28 mouse cellular contexts compared by ENCODE assay signal in the genomic region with DNA sequence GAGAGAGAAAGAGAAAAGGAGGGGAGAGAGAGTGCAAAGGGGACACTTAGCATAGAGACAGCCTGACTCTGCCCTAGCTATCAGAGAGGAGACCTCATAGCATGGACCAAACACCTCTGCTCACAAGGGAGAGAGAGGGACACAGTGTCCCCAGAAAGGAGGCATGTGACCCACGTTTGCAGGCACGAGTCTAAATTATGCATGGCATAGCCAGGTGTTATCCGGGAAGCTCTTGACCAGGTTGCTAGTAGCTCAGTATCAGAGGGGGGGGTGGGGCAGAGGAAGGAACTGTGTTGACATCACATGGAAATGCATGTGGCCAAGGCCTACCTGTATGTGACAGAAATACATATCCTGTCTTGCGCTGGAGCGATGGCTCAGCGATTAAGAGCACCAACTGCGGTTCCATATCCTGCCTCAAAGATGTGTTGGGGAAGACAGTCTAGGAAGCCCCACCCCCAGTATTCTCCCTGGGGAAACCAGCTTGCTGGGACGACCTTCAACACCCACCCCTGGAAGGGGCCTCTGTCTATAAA.
DNase-seq lines count a peak whose midpoint lies in the region; ATAC-seq and TF ChIP-seq lines count a peak whose summit lies in the region.
"Had no signal": no experiment of that assay in that cellular context is flagged by ENCODE, and none has a peak within 500 bp of the region (broad histone marks: within the 10 kb centered on the region; RNA-seq: fewer than 3 reads in every experiment).

No protein-coding gene starts in this region.

- in situ Hi-C loops in CH12.LX (cut with MboI; ENCODE audit: low pct_ligation_motif_present, low pct_unique_long_range_greater_than_20kb, low sequenced_read_pairs) = no loop called here

- H3K36me3 ChIP-seq in forebrain, embryonic 14.5 days (ENCODE audit: control insufficient read depth, insufficient read depth, low read length) = no peaks in the 10 kb centered on the region
- no peaks in the 10 kb centered on the region for H3K36me3 ChIP-seq in forebrain, embryonic 15.5 days
- no peaks in the 10 kb centered on the region for H3K36me3 ChIP-seq in CH12.LX (replicated peaks in 1 of 2; ENCODE audit: control insufficient read depth in 1 of 2, insufficient read depth in 1 of 2, low read length in 1 of 2)
- no peaks in the 10 kb centered on the region for H3K36me3 ChIP-seq in splenic B cell, adult 2 months (ENCODE audit: control insufficient read depth, insufficient read depth, low read length, poor library complexity, severe bottlenecking)
- H3K36me3 ChIP-seq: embryonic facial prominence, embryonic 15.5 days; forebrain, embryonic 12.5 days; heart, embryonic 10.5 days; limb, embryonic 13.5 days; lung, embryonic 15.5 days; midbrain, embryonic 13.5 days; neural tube, embryonic 15.5 days had no signal

- DNase-seq in forebrain, embryonic 14.5 days (ENCODE audit: low spot score) = no peak
- peak; percentile 15 for DNase-seq in kidney, adult 11 months
- DNase-seq in kidney, postnatal 14 days = no peak
- DNase-seq in CH12.LX (ENCODE audit: extremely low read depth) = peak; percentile 60
- peak; percentile 43 for DNase-seq in splenic B cell, adult 2 months (ENCODE audit: low read depth, low spot score)
- no peak for DNase-seq in cerebellum, adult 9-10 months
- no peak for DNase-seq in gastrocnemius, adult 8-10 months (ENCODE audit: low spot score in 2 of 2)
- DNase-seq: adrenal gland, adult 2 months; cerebellum, adult 8-10 months; kidney, adult 8-10 months; lung, postnatal 4 days; retina, postnatal 1 day; right cerebral cortex, postnatal 14 days; thymus, adult 2 months; thymus, postnatal 36 days had no signal

- H3K9ac ChIP-seq in forebrain, embryonic 14.5 days (ENCODE audit: low read length) = no peak overlapping the region
- H3K9ac ChIP-seq in forebrain, embryonic 15.5 days (replicated peaks) = no peak overlapping the region
- H3K9ac ChIP-seq in CH12.LX (ENCODE audit: insufficient read depth, low read depth) = no peak overlapping the region
- H3K9ac ChIP-seq: embryonic facial prominence, embryonic 15.5 days; forebrain, embryonic 12.5 days; hindbrain, embryonic 14.5 days; limb, embryonic 13.5 days; lung, embryonic 15.5 days; midbrain, embryonic 13.5 days; neural tube, embryonic 15.5 days had no signal

- no peak for TF ChIP-seq POLR2A in CH12.LX (IDR thresholded peaks at IDR 0.05; ENCODE audit: low read depth, low read length)

- TF ChIP-seq EP300 in CH12.LX (IDR thresholded peaks at IDR 0.05; ENCODE audit: low read length) = no peak; the same call in 1 of the 2 replicates

- H3K4me3 ChIP-seq in forebrain, embryonic 14.5 days (ENCODE audit: low read depth, low read length) = no peak overlapping the region
- H3K4me3 ChIP-seq in forebrain, embryonic 15.5 days = no peak overlapping the region
- no peak overlapping the region for H3K4me3 ChIP-seq in CH12.LX (replicated peaks in 1 of 3; ENCODE audit: low read depth in 2 of 3, low read length in 2 of 3, poor library complexity in 1 of 3)
- H3K4me3 ChIP-seq: embryonic facial prominence, embryonic 15.5 days; forebrain, embryonic 12.5 days; heart, embryonic 10.5 days; layer of hippocampus, adult 2 months; left cerebral cortex, adult 2 months; limb, embryonic 13.5 days; lung, embryonic 15.5 days; midbrain, embryonic 13.5 days; neural tube, embryonic 15.5 days had no signal

- dilution Hi-C loops in CH12.LX (cut with MboI; ENCODE audit: extremely low pct_ligation_motif_present, extremely low pct_unique_long_range_greater_than_20kb, low sequenced_read_pairs) = no loop called here

- 0 out of 2 replicates have a peak overlapping the region, but pooled peaks have one; percentile 27 for H3K27ac ChIP-seq in forebrain, embryonic 14.5 days (ENCODE audit: low read depth, low read length)
- no peak overlapping the region for H3K27ac ChIP-seq in forebrain, embryonic 15.5 days (replicated peaks)
- H3K27ac ChIP-seq in CH12.LX (ENCODE audit: insufficient read depth, low read depth) = no peak overlapping the region
- H3K27ac ChIP-seq: forebrain, embryonic 12.5 days; heart, embryonic 10.5 days; hindbrain, embryonic 14.5 days; layer of hippocampus, adult 2 months; left cerebral cortex, adult 2 months; midbrain, embryonic 13.5 days; neural tube, embryonic 15.5 days had no signal

- no peak for ATAC-seq in forebrain, embryonic 14.5 days
- no peak for ATAC-seq in forebrain, embryonic 15.5 days (replicated peaks)
- ATAC-seq: activated CD4-positive, CD25-positive, alpha-beta regulatory T cell, adult 4 months; midbrain, embryonic 13.5 days had no signal

- H3K79me2 ChIP-seq in CH12.LX (replicated peaks; ENCODE audit: control insufficient read depth, extremely low read depth, insufficient read depth, poor library complexity, severe bottlenecking) = no peaks in the 10 kb centered on the region

- 83% methylated on average over 8 of the region's 8 CpGs for WGBS in forebrain, embryonic 14.5 days
- WGBS in forebrain, embryonic 15.5 days = 87% methylated on average over 8 of the region's 8 CpGs

- TF ChIP-seq CTCF in CH12.LX (conservative IDR thresholded peaks at IDR 0.05 in 1 of 2, IDR thresholded peaks at IDR 0.05 in 1 of 2; ENCODE audit: low read depth in 2 of 2, low read length in 2 of 2) = no peak

- H3K4me2 ChIP-seq in forebrain, embryonic 14.5 days (ENCODE audit: low read length) = no peak overlapping the region
- no peak overlapping the region for H3K4me2 ChIP-seq in forebrain, embryonic 15.5 days (replicated peaks)
- H3K4me2 ChIP-seq in CH12.LX (ENCODE audit: insufficient read depth, low read depth, poor library complexity, severe bottlenecking) = no peak overlapping the region
- H3K4me2 ChIP-seq: embryonic facial prominence, embryonic 15.5 days; forebrain, embryonic 12.5 days; hindbrain, embryonic 14.5 days; limb, embryonic 13.5 days; liver, embryonic 11.5 days; lung, embryonic 15.5 days; midbrain, embryonic 13.5 days; neural tube, embryonic 15.5 days had no signal

- TF ChIP-seq RAD21 in CH12.LX (IDR thresholded peaks at IDR 0.05; ENCODE audit: low read depth, low read length) = no peak

- no peaks in the 10 kb centered on the region for H3K4me1 ChIP-seq in forebrain, embryonic 14.5 days (ENCODE audit: control insufficient read depth, insufficient read depth, low read length)
- H3K4me1 ChIP-seq in forebrain, embryonic 15.5 days = 0 out of 2 replicates have a peak, but pooled peaks cover 8% of the 10 kb centered on the region
- peaks cover 8 to 31% of the 10 kb centered on the region in 2 experiments for H3K4me1 ChIP-seq in CH12.LX (ENCODE audit: control insufficient read depth in 1 of 2, insufficient read depth in 2 of 2)

- no peaks in the 10 kb centered on the region for H3K9me3 ChIP-seq in forebrain, embryonic 14.5 days (replicated peaks; ENCODE audit: control insufficient read depth, low read length)
- no peaks in the 10 kb centered on the region for H3K9me3 ChIP-seq in forebrain, embryonic 15.5 days
- peaks cover 7% of the 10 kb centered on the region for H3K9me3 ChIP-seq in CH12.LX (replicated peaks; ENCODE audit: low read length)
- H3K9me3 ChIP-seq: embryonic facial prominence, embryonic 15.5 days; heart, embryonic 10.5 days; lung, embryonic 15.5 days; midbrain, embryonic 13.5 days; neural tube, embryonic 15.5 days had no signal

- H3K27me3 ChIP-seq in forebrain, embryonic 14.5 days (replicated peaks; ENCODE audit: control insufficient read depth, insufficient read depth, low read length) = no peaks in the 10 kb centered on the region
- no peaks in the 10 kb centered on the region for H3K27me3 ChIP-seq in forebrain, embryonic 15.5 days
- no peaks in the 10 kb centered on the region for H3K27me3 ChIP-seq in CH12.LX (replicated peaks)
- no peaks in the 10 kb centered on the region for H3K27me3 ChIP-seq in splenic B cell, adult 2 months (ENCODE audit: control insufficient read depth, insufficient read depth, low read length, poor library complexity, severe bottlenecking)
- H3K27me3 ChIP-seq: embryonic facial prominence, embryonic 15.5 days; limb, embryonic 13.5 days; lung, embryonic 15.5 days; midbrain, embryonic 13.5 days; neural tube, embryonic 15.5 days had no signal

TF ChIP-seq in CH12.LX, 34 proteins besides CTCF, POLR2A, EP300 and RAD21:
- no peak for TF ChIP-seq NRF1 (IDR thresholded peaks at IDR 0.05; ENCODE audit: low read depth, low read length)
- peak; percentile 68; the same call in 1 of the 2 replicates for TF ChIP-seq MAX (IDR thresholded peaks at IDR 0.05; ENCODE audit: low read length)
- TF ChIP-seq MAFK (IDR thresholded peaks at IDR 0.05; ENCODE audit: insufficient replicate concordance, low read length) = no peak
- no peak; the same call in 1 of the 2 replicates for TF ChIP-seq NELFE (IDR thresholded peaks at IDR 0.05; ENCODE audit: low read depth, low read length)
- TF ChIP-seq ELF1 (IDR thresholded peaks at IDR 0.05; ENCODE audit: low read depth, low read length) = 0 out of 2 replicates have a peak, but pooled peaks have one; percentile 34
- TF ChIP-seq BHLHE40 (IDR thresholded peaks at IDR 0.05; ENCODE audit: low read depth, low read length) = peak; percentile 77
- TF ChIP-seq ETS1 (conservative IDR thresholded peaks at IDR 0.05; ENCODE audit: low read depth, low read length) = peak; percentile 32; the same call in 1 of the 2 replicates
- no peak for TF ChIP-seq ZC3H11A (IDR thresholded peaks at IDR 0.05; ENCODE audit: low read depth, low read length)
- TF ChIP-seq CHD2 (IDR thresholded peaks at IDR 0.05; ENCODE audit: low read length) = no peak

Comparison
In these comparisons a context has a peak if more than half of its experiments do, and no peak if none do; other contexts are left out.
1. DNase-seq: peak in kidney, adult 11 months (single experiment), CH12.LX (single experiment) and splenic B cell, adult 2 months (single experiment); none in forebrain, embryonic 14.5 days (single experiment), kidney, postnatal 14 days (single experiment), cerebellum, adult 9-10 months (single experiment) and gastrocnemius, adult 8-10 months (0 of 2).